In genomic region chr11:80484191-80484791, GRCm38 (mm10) we compare ENCODE assay signal across 9 mouse cellular contexts. TPM values are rescaled to one million over a fixed set of nuclear protein-coding genes. Genes with fewer than 3 reads are reported as not detected.
DNase-seq lines count a peak whose midpoint lies in the region; ATAC-seq and TF ChIP-seq lines count a peak whose summit lies in the region.
"Had no signal": no experiment of that assay in that cellular context is flagged by ENCODE, and none has a peak within 500 bp of the region (broad histone marks: within the 10 kb centered on the region; RNA-seq: fewer than 3 reads in every experiment).

No protein-coding gene starts in this region.

- ATAC-seq in midbrain, postnatal 0 days (ENCODE audit: low FRiP score) = peak; percentile 92

- TF ChIP-seq CTCF in layer of hippocampus, adult 2 months (conservative IDR thresholded peaks at IDR 0.05) = peak; percentile 29
- peak; percentile 28 for TF ChIP-seq CTCF in midbrain, postnatal 0 days (IDR thresholded peaks at IDR 0.05)

- H3K4me3 ChIP-seq in layer of hippocampus, adult 2 months = peak overlapping the region; percentile 32
- peak overlapping the region; percentile 12; the same call in 1 of the 2 replicates for H3K4me3 ChIP-seq in midbrain, postnatal 0 days (ENCODE audit: low read depth, low read length)
- H3K4me3 ChIP-seq: heart, embryonic 13.5 days had no signal

- DNase-seq in kidney, postnatal 4 days = peak; percentile 58 to 75
- DNase-seq in kidney, postnatal 14 days = no peak
- peak; percentile 50 for DNase-seq in embryo, embryonic 11 days
- DNase-seq in layer of hippocampus, adult 2 months (ENCODE audit: low spot score in 2 of 2) = peak; percentile 74 to 87
- peak; percentile 94 for DNase-seq in midbrain, postnatal 0 days (ENCODE audit: low spot score)
- no peak for DNase-seq in ovary, postnatal 10 days (ENCODE audit: low spot score)
- DNase-seq in kidney, postnatal 10 days = no peak
- DNase-seq in spleen, postnatal 14 days (ENCODE audit: low spot score in 2 of 2) = no peak

- no peaks in the 10 kb centered on the region for H3K27me3 ChIP-seq in midbrain, postnatal 0 days (ENCODE audit: insufficient read depth, low read length)

- 11% methylated on average over 12 of the region's 12 CpGs for WGBS in midbrain, postnatal 0 days

- H3K9me3 ChIP-seq in midbrain, postnatal 0 days (ENCODE audit: low read length) = no peaks in the 10 kb centered on the region
- H3K9me3 ChIP-seq: heart, embryonic 13.5 days had no signal

- no peaks in the 10 kb centered on the region for H3K36me3 ChIP-seq in midbrain, postnatal 0 days (ENCODE audit: insufficient read depth, low read length)

- peak overlapping the region; percentile 91 for H3K4me2 ChIP-seq in midbrain, postnatal 0 days (ENCODE audit: low read depth, low read length, poor library complexity, severe bottlenecking)
- H3K4me2 ChIP-seq: heart, embryonic 13.5 days had no signal

- peaks cover 41% of the 10 kb centered on the region for H3K4me1 ChIP-seq in midbrain, postnatal 0 days (ENCODE audit: insufficient read depth, low read length)

- peak overlapping the region; percentile 93 for H3K27ac ChIP-seq in layer of hippocampus, adult 2 months
- H3K27ac ChIP-seq in midbrain, postnatal 0 days (ENCODE audit: low read depth, low read length) = peak overlapping the region; percentile 78
- H3K27ac ChIP-seq: heart, embryonic 13.5 days had no signal

- H3K9ac ChIP-seq in midbrain, postnatal 0 days (replicated peaks; ENCODE audit: low read length, poor library complexity, severe bottlenecking) = peak overlapping the region; percentile 50
- H3K9ac ChIP-seq: heart, embryonic 13.5 days had no signal

RNA-seq across cellular contexts. Expression of gene Cdk5r1, which starts 7.5 kb away (rescaled TPM):
- total RNA-seq in layer of hippocampus, adult 2 months (2021) = 100 to 1,000 TPM; 218 to 227 TPM
- total RNA-seq in midbrain, postnatal 0 days (2014; rRNA removed) = 376 and 420 TPM in 2 replicates
- polyA plus RNA-seq in midbrain, postnatal 0 days (2015; fragmentation: Nextera tagmentation; extraction: Ambion mirVana) = 77.3 and 85.2 TPM in 2 replicates

RNA-seq across cellular contexts. Expression of gene Psmd11, which starts 55.9 kb away (rescaled TPM):
- 100 to 1,000 TPM in 1 of 2 experiments, 10 to 100 TPM in 1; 93.8 to 101 TPM for total RNA-seq in layer of hippocampus, adult 2 months (2021)
- total RNA-seq in midbrain, postnatal 0 days (2014; rRNA removed) = 24.6 and 44.5 TPM in 2 replicates
- 259 and 278 TPM in 2 replicates for polyA plus RNA-seq in midbrain, postnatal 0 days (2015; fragmentation: Nextera tagmentation; extraction: Ambion mirVana)

Comparison
In these comparisons a context has a peak if more than half of its experiments do, and no peak if none do; other contexts are left out.
1. DNase-seq: peak in kidney, postnatal 4 days (2 of 2), embryo, embryonic 11 days (single experiment), layer of hippocampus, adult 2 months (2 of 2) and midbrain, postnatal 0 days (single experiment); none in kidney, postnatal 14 days (single experiment), ovary, postnatal 10 days (single experiment), kidney, postnatal 10 days (single experiment) and spleen, postnatal 14 days (0 of 2).